Mouse (Mus musculus): Measurements from ENCODE around the gene Rrp1b. TPM values are rescaled to one million over a fixed set of nuclear protein-coding genes. Genes with fewer than 3 reads are reported as not detected.

The Rrp1b gene
- polyA plus RNA-seq, 1 experiment from 2014 or later: 42.5 TPM

DNA sequence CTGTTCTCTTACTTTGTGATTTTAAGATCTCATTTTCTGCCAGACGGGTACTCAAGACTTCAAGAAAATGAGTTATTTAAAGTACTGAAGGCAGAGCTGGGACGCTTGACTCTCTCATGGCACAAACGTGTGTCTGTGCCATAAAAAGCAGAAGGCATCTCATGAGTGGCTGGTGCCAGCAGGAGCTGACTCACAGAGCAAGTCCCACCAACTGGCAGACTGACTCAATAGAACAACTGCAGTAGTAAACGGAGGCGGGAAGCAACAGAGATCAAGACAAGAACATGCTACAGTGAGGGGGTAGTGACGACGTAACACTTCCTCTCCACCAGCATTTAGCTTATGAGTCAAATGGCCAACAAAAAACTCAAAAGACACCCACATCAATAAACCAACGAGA, 12.8 kb upstream of the Rrp1b start:
- Histone ChIP-seq H3K4me1 (ENCODE audit: control insufficient read depth, insufficient read depth, low read length) (no peaks in the 10 kb centered on the region), H3K9me3 (replicated peaks; ENCODE audit: control insufficient read depth, low read length, poor library complexity, severe bottlenecking) (no peaks in the 10 kb centered on the region), H3K36me3 (ENCODE audit: control insufficient read depth, insufficient read depth, low read length) (no peaks in the 10 kb centered on the region), H3K27me3 (ENCODE audit: control insufficient read depth, insufficient read depth, low read depth, low read length) (no peaks in the 10 kb centered on the region), H3K9ac (ENCODE audit: low read depth, low read length) (no peak overlapping the region), H3K4me3 (ENCODE audit: low read depth, low read length) (no peak overlapping the region), H3K27ac (ENCODE audit: low read length) (no peak overlapping the region), H3K4me2 (ENCODE audit: low read length) (no peak overlapping the region)
- WGBS: 83% methylated on average over 8 of the region's 8 CpGs
- no peak for ATAC-seq

DNA sequence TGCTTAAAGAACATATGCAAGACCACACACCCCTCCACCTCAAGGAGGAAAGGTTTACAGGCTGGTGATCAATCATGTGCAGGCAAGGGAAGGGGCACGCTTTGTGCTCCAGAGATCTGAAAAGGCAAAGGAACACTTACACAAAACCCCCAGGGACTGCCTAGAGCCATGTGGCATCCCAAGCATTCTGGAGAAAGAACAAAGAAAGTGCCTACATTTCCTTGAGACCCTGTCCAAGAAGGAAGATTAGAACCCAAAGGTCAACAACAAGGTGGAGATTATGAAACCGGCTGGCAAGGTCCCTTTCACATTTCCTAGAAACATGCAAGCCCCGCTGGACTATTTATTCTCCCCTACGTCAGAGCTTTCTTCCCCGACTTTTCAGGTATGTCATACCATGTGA, 11.2 kb upstream of the Rrp1b start:
- Histone ChIP-seq H3K27ac (ENCODE audit: low read length) (no peak overlapping the region), H3K9ac (ENCODE audit: low read depth, low read length) (no peak overlapping the region), H3K4me2 (ENCODE audit: low read length) (no peak overlapping the region), H3K9me3 (replicated peaks; ENCODE audit: control insufficient read depth, low read length, poor library complexity, severe bottlenecking) (no peaks in the 10 kb centered on the region), H3K36me3 (ENCODE audit: control insufficient read depth, insufficient read depth, low read length) (no peaks in the 10 kb centered on the region), H3K4me3 (ENCODE audit: low read depth, low read length) (no peak overlapping the region), H3K4me1 (ENCODE audit: control insufficient read depth, insufficient read depth, low read length) (no peaks in the 10 kb centered on the region), H3K27me3 (ENCODE audit: control insufficient read depth, insufficient read depth, low read depth, low read length) (no peaks in the 10 kb centered on the region)
- no peak for ATAC-seq
- 70% methylated on average over 5 of the region's 5 CpGs for WGBS

GRCm38 (mm10) chr17:32025386-32025785, 10.5 kb upstream of the Rrp1b start:
- Histone ChIP-seq H3K27me3 (ENCODE audit: control insufficient read depth, insufficient read depth, low read depth, low read length) (no peaks in the 10 kb centered on the region), H3K27ac (ENCODE audit: low read length) (no peak overlapping the region), H3K36me3 (ENCODE audit: control insufficient read depth, insufficient read depth, low read length) (no peaks in the 10 kb centered on the region), H3K9ac (ENCODE audit: low read depth, low read length) (no peak overlapping the region), H3K4me1 (ENCODE audit: control insufficient read depth, insufficient read depth, low read length) (no peaks in the 10 kb centered on the region), H3K4me3 (ENCODE audit: low read depth, low read length) (no peak overlapping the region), H3K4me2 (ENCODE audit: low read length) (no peak overlapping the region), H3K9me3 (replicated peaks; ENCODE audit: control insufficient read depth, low read length, poor library complexity, severe bottlenecking) (no peaks in the 10 kb centered on the region)
- ATAC-seq: peak; percentile 72; the same call in 1 of the 2 replicates
- 8% methylated on average over 2 of the region's 2 CpGs for WGBS

- Histone ChIP-seq H3K9me3 (replicated peaks; ENCODE audit: control insufficient read depth, low read length, poor library complexity, severe bottlenecking) (no peaks in the 10 kb centered on the region), H3K27ac (ENCODE audit: low read length) (no peak overlapping the region), H3K36me3 (ENCODE audit: control insufficient read depth, insufficient read depth, low read length) (no peaks in the 10 kb centered on the region), H3K4me3 (ENCODE audit: low read depth, low read length) (no peak overlapping the region), H3K27me3 (ENCODE audit: control insufficient read depth, insufficient read depth, low read depth, low read length) (no peaks in the 10 kb centered on the region), H3K9ac (ENCODE audit: low read depth, low read length) (no peak overlapping the region), H3K4me2 (ENCODE audit: low read length) (no peak overlapping the region), H3K4me1 (ENCODE audit: control insufficient read depth, insufficient read depth, low read length) (no peaks in the 10 kb centered on the region)
- WGBS: 31% methylated on average over 3 of the region's 3 CpGs
- no peak for ATAC-seq
Measured at GRCm38 (mm10) chr17:32027666-32028065, 8.2 kb upstream of the Rrp1b start.

- no peak overlapping the region for H3K27ac ChIP-seq (ENCODE audit: low read length)
Measured at GRCm38 (mm10) chr17:32028301-32028700, 7.6 kb upstream of the Rrp1b start.

DNA sequence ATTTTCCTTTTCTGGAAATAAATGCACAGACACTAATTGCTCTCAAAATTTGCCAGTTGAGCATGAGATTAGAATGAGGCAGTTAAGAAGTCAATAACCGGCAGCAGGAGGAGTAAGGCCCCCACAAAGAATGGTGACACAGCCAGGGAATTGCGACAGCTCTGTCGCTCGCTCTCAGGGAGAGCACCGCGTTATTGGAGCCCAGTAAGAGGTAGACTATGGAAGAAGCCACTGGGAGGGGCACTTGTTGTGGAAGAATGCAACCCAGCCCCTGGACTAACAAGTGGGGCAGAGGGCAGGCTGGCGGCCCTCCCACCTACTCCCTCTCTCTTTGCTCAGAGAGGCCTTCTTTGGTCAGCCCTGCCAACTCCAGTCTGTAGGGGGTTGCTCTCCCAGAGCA, 4.2 kb upstream of the Rrp1b start:
- Histone ChIP-seq H3K9ac (ENCODE audit: low read depth, low read length) (no peak overlapping the region), H3K27ac (ENCODE audit: low read length) (no peak overlapping the region), H3K36me3 (ENCODE audit: control insufficient read depth, insufficient read depth, low read length) (no peaks in the 10 kb centered on the region), H3K27me3 (ENCODE audit: control insufficient read depth, insufficient read depth, low read depth, low read length) (no peaks in the 10 kb centered on the region), H3K4me1 (ENCODE audit: control insufficient read depth, insufficient read depth, low read length) (peaks cover 6% of the 10 kb centered on the region), H3K4me2 (ENCODE audit: low read length) (no peak overlapping the region), H3K9me3 (replicated peaks; ENCODE audit: control insufficient read depth, low read length, poor library complexity, severe bottlenecking) (no peaks in the 10 kb centered on the region), H3K4me3 (ENCODE audit: low read depth, low read length) (no peak overlapping the region)
- WGBS: 42% methylated on average over 7 of the region's 7 CpGs
- ATAC-seq: no peak

More at GRCm38 (mm10) chr17:32028301-32028700, 7.6 kb upstream of the Rrp1b start:
- H3K4me2 ChIP-seq (ENCODE audit: low read length): no peak overlapping the region
- no peak for ATAC-seq
- no peaks in the 10 kb centered on the region for H3K36me3 ChIP-seq (ENCODE audit: control insufficient read depth, insufficient read depth, low read length)
- no peaks in the 10 kb centered on the region for H3K4me1 ChIP-seq (ENCODE audit: control insufficient read depth, insufficient read depth, low read length)
- H3K9ac ChIP-seq (ENCODE audit: low read depth, low read length): no peak overlapping the region
- H3K4me3 ChIP-seq (ENCODE audit: low read depth, low read length): no peak overlapping the region
- no peaks in the 10 kb centered on the region for H3K9me3 ChIP-seq (replicated peaks; ENCODE audit: control insufficient read depth, low read length, poor library complexity, severe bottlenecking)
- H3K27me3 ChIP-seq (ENCODE audit: control insufficient read depth, insufficient read depth, low read depth, low read length): no peaks in the 10 kb centered on the region
- 90% methylated on average over 3 of the region's 3 CpGs for WGBS

DNA sequence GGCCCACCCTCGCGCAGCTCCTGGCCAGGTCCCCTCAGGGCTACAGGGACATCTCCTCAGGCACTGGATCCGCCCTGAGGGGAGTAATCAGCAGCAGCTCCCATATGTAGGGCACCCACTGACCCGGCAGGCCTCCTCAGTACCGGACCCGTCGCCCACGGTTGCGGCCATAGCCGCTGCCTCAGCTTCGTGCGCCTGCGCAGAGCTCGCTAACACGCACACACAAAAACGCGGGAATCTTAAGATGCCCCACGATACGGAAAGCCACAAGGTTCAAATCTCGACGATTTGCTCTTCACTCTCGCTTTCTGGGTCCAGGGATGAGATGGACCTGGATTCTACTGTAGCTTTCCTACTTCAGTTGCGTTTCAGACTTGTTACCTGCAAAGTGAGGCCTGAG, 1.6 kb upstream of the Rrp1b start:
- H3K27ac ChIP-seq (ENCODE audit: low read length): no peak overlapping the region
- peaks cover 24% of the 10 kb centered on the region for H3K4me1 ChIP-seq (ENCODE audit: control insufficient read depth, insufficient read depth, low read length)
- no peak overlapping the region for H3K4me2 ChIP-seq (ENCODE audit: low read length)
- WGBS: 92% methylated on average over 23 of the region's 23 CpGs
- no peak overlapping the region for H3K9ac ChIP-seq (ENCODE audit: low read depth, low read length)
- no peaks in the 10 kb centered on the region for H3K27me3 ChIP-seq (ENCODE audit: control insufficient read depth, insufficient read depth, low read depth, low read length)
- no peaks in the 10 kb centered on the region for H3K9me3 ChIP-seq (replicated peaks; ENCODE audit: control insufficient read depth, low read length, poor library complexity, severe bottlenecking)
- no peak overlapping the region for H3K4me3 ChIP-seq (ENCODE audit: low read depth, low read length)
- no peak for ATAC-seq
- H3K36me3 ChIP-seq (ENCODE audit: control insufficient read depth, insufficient read depth, low read length): no peaks in the 10 kb centered on the region

DNA sequence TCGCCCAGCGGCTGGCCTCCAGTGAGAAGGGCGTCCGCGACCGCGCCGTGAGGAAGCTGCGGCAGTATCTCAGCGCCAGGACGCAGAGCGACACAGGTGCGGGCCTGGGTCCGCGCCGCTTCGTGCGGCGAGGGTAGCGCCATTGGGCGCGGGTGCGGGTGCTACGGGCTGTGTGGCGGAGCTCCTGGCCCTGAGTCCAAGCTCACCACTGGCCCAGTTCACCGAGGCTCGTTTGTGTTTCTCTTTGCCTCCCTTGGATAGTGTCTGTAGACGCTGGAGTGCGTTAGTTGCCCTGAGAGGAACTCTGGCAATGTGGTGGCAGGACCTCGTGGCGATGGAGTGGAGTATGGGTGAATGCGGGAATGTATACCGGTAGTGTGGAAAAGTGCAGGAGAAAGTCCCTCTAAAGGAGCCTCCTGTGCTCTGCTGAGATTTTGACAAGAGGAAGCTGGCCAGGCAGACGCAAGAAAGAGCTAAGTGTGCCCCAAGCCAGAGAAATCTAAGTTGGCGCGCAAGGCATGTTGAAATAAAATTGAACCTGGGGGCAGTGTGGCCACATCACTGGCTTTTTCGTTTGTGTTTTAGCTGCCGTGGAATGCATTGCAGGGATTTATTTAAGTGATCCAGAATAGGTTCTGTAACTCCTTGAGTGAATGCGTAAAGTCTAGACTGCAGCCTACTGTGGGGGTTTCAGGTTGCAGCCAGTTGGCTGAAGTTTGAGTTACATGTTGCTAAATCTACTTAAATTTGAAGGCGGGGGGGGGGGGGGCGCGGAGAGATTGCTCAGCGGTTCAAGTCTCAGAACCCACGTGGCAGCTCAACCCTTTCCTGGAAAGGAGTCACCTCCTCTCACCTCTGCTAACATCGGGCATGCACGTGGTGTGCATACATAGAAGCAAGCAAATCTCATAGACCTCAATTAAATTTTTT, 874 bp downstream of the Rrp1b start:
- Histone ChIP-seq H3K4me2 (ENCODE audit: low read length) (peak overlapping the region; percentile 90), H3K9me3 (replicated peaks; ENCODE audit: control insufficient read depth, low read length, poor library complexity, severe bottlenecking) (no peaks in the 10 kb centered on the region), H3K9ac (ENCODE audit: low read depth, low read length) (peak overlapping the region; percentile 83), H3K27me3 (ENCODE audit: control insufficient read depth, insufficient read depth, low read depth, low read length) (no peaks in the 10 kb centered on the region), H3K4me1 (ENCODE audit: control insufficient read depth, insufficient read depth, low read length) (peaks cover 24% of the 10 kb centered on the region), H3K36me3 (ENCODE audit: control insufficient read depth, insufficient read depth, low read length) (no peaks in the 10 kb centered on the region), H3K4me3 (ENCODE audit: low read depth, low read length) (peak overlapping the region; percentile 83), H3K27ac (ENCODE audit: low read length) (peak overlapping the region; percentile 85)
- ATAC-seq: peak; percentile 85
- 1% methylated on average over 40 of the region's 46 CpGs for WGBS

DNA sequence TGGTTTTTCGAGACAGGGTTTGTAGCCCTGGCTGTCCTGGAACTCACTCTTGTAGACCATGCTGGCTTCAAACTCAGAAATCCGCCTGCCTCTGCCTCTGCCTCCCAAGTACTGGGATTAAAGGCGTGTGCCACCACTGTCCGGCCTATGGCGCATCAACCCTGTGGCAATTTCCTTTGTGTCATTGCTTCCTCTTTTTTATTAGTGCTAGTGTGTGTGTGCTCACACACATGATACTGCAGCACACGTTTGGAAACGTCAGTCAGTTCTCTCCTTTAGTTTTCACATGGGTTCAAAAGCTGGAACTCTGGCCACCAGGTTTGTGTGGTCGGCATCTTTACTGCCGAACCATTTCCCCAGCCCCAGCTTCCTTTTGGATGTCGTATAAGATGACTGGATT, 4.4 kb downstream of the Rrp1b start:
- no peak overlapping the region for H3K4me2 ChIP-seq (ENCODE audit: low read length)
- H3K27ac ChIP-seq (ENCODE audit: low read length): no peak overlapping the region
- no peak overlapping the region for H3K4me3 ChIP-seq (ENCODE audit: low read depth, low read length)
- no peaks in the 10 kb centered on the region for H3K36me3 ChIP-seq (ENCODE audit: control insufficient read depth, insufficient read depth, low read length)
- no peaks in the 10 kb centered on the region for H3K9me3 ChIP-seq (replicated peaks; ENCODE audit: control insufficient read depth, low read length, poor library complexity, severe bottlenecking)
- H3K27me3 ChIP-seq (ENCODE audit: control insufficient read depth, insufficient read depth, low read depth, low read length): no peaks in the 10 kb centered on the region
- ATAC-seq: no peak
- 92% methylated on average over 10 of the region's 10 CpGs for WGBS
- no peak overlapping the region for H3K9ac ChIP-seq (ENCODE audit: low read depth, low read length)
- peaks cover 24% of the 10 kb centered on the region for H3K4me1 ChIP-seq (ENCODE audit: control insufficient read depth, insufficient read depth, low read length)

All from midbrain, embryonic 16.5 days (tissue).